Mouse (Mus musculus) intestine, embryonic 16.5 days (tissue): ENCODE measurements around the gene Gna13. TPM values are rescaled to one million over a fixed set of nuclear protein-coding genes. Genes with fewer than 3 reads are reported as not detected.

ENCODE experiments used
- ATAC-seq: fragments of 200-750 bp; cut with Nextera tagmentation; 2 replicates; pipeline ENCODE4 v1.8.0; 2017; ENCODE audit warnings: moderate TSS enrichment, moderate library complexity
- H3K27ac ChIP-seq: fragments of 300-500 bp; sonication (generic); 2 replicates; pipeline ENCODE4 v1.5.1; 2014; ENCODE audit warnings: mild to moderate bottlenecking, low read length
- H3K27me3 ChIP-seq: fragments of 300-500 bp; sonication (generic); replicated peaks from 2 replicates; pipeline ENCODE4 v1.6.1; 2014; ENCODE audit warnings: low read length, control low read depth, mixed read lengths; ENCODE audit not compliant: control insufficient read depth, insufficient read depth
- H3K36me3 ChIP-seq: fragments of 300-500 bp; sonication (generic); 2 replicates; pipeline ENCODE4 v1.6.1; 2014; ENCODE audit warnings: low read length, control low read depth; ENCODE audit not compliant: control insufficient read depth, insufficient read depth
- H3K4me1 ChIP-seq: fragments of 300-500 bp; sonication (generic); 2 replicates; pipeline ENCODE4 v1.6.1; 2014; ENCODE audit warnings: low read length, control low read depth, mixed read lengths; ENCODE audit not compliant: control insufficient read depth, insufficient read depth
- H3K4me2 ChIP-seq: fragments of 300-500 bp; sonication (generic); 2 replicates; pipeline ENCODE4 v1.6.1; 2014; ENCODE audit warnings: low read depth, low read length, control low read depth
- H3K4me3 ChIP-seq: fragments of 300-500 bp; sonication (generic); 2 replicates; pipeline ENCODE4 v1.5.1; 2014; ENCODE audit warnings: mild to moderate bottlenecking, low read length
- H3K9ac ChIP-seq: fragments of 300-500 bp; sonication (generic); 2 replicates; pipeline ENCODE4 v1.6.1; 2014; ENCODE audit warnings: low read depth, low read length
- H3K9me3 ChIP-seq: fragments of 300-500 bp; sonication (generic); 2 replicates; pipeline ENCODE4 v1.6.1; 2016; ENCODE audit warnings: low read length, control low read depth; ENCODE audit not compliant: control insufficient read depth
- WGBS: fragments of 180-500 bp; shearing (Covaris S2); extraction: QIAGEN DNeasy Blood & Tissue Kit; methylation state at CpG from one replicate; pipeline ENCODE4 v1.1.7; 2014; 5-methylcytosine and 5-hydroxymethylcytosine counted together
- polyA plus RNA-seq: library from polyadenylated mRNA; unstranded; fragments of >200 nt; fragmentation: Nextera tagmentation; extraction: Ambion mirVana; gene quantifications from 2 replicates; pipeline ENCODE4 v1.2.1, GENCODE M21; 2015

Gna13 gene
- polyA plus RNA-seq, 1 experiment from 2014 or later: 36.1 TPM

DNA sequence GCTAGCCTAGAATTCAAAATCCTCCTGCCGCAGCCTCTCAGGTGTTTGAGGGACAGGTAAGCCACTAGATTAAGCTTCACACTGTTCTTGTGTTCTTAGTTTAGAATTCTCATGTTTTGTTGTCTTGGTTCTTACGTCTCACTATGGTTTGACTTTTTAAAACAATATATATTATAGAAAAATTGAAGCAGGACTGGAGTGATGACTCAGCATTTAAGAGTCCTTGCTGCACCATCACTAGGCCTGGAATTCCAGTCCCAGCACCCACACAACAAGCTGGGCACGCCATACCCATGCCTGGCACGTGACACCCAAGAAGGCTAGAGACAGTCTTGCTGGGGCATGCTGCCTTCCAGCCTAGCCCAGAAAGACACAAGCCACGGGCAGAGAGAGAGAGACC is 43.8 kb downstream of the Gna13 start:
- H3K9ac ChIP-seq: no peak overlapping the region
- no peak for ATAC-seq
- H3K4me2 ChIP-seq: no peak overlapping the region
- no peaks in the 10 kb centered on the region for H3K4me1 ChIP-seq
- H3K4me3 ChIP-seq: no peak overlapping the region
- H3K27me3 ChIP-seq: no peaks in the 10 kb centered on the region
- no peaks in the 10 kb centered on the region for H3K9me3 ChIP-seq
- no peaks in the 10 kb centered on the region for H3K36me3 ChIP-seq
- H3K27ac ChIP-seq: no peak overlapping the region
- 90% methylated on average over 5 of the region's 5 CpGs for WGBS

DNA sequence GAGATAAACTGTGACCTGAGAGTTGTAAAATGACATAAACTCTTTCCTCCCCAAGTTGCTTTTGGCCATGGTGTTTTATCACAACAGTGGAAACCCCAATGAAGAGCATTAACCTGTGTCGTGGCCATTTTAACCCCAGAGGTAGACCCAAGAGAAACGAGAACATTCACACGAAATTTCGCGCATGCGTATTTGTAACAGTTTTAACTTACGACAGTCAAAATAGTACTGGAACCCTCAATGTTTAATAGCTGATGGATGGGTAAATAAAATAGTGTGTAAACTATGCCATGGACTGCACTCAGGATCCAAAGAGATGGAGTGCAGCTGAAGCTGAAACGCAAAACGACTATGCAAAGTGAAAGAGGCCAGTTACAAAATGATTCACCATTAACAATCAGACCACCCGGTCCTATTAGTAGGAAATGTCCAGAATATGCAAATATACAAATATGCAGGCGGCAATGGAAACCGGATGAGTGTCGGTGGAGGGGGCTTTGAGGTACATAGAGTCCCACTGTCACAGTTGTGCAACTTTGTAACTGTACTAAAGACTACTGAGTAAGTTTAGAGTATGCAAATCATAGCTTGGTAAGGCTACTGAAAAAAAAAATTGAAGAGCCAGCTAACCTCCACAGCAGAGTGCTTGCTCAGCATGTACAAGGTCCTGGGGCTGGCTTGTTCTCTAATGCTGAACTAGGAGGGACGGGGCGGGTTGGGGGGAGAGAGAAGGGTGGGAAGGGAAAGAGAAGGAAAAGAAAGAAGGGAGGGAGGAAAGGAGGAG is 47.8 kb downstream of the Gna13 start:
- Histone ChIP-seq H3K36me3 (no peaks in the 10 kb centered on the region), H3K4me2 (no peak overlapping the region), H3K27me3 (no peaks in the 10 kb centered on the region), H3K4me3 (no peak overlapping the region), H3K4me1 (no peaks in the 10 kb centered on the region), H3K9me3 (no peaks in the 10 kb centered on the region), H3K27ac (no peak overlapping the region), H3K9ac (no peak overlapping the region)
- WGBS: 78% methylated on average over 15 of the region's 15 CpGs
- ATAC-seq: no peak

DNA sequence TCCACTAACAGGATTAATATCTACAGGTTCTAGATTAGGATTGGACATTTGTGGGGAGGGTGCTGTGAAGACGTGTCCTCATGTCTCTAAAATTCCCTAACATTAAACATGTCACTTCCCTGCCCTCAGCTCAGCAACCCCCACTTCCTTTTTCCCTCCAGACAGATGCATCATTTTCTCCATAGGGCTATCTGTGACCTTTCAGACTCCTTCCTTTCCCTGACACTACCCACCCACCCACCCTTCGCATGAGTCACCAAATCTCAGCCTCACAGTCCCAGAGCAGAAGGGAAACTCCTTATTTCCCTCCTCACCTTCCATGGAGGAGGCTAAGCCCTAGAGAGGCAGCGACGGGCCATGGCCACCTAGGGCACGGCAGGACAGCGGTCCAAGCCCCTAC is 51.0 kb downstream of the Gna13 start, which contains the start of gene 9930022D16Rik:
TSS of gene 9930022D16Rik (plus strand) at position 301 of the 400 bp plus-strand sequence.
- H3K27ac ChIP-seq: no peak within 1 kb of the TSS
- no peak within 1 kb of the TSS for H3K9ac ChIP-seq
- H3K4me2 ChIP-seq: no peak within 1 kb of the TSS
- ATAC-seq: no peak
- WGBS: 81% methylated on average over 6 of the region's 6 CpGs
- H3K36me3 ChIP-seq: no peaks in the 10 kb centered on the region
- no peaks in the 10 kb centered on the region for H3K9me3 ChIP-seq
- no peak within 1 kb of the TSS for H3K4me3 ChIP-seq
- H3K4me1 ChIP-seq: no peaks in the 10 kb centered on the region
- no peaks in the 10 kb centered on the region for H3K27me3 ChIP-seq

DNA sequence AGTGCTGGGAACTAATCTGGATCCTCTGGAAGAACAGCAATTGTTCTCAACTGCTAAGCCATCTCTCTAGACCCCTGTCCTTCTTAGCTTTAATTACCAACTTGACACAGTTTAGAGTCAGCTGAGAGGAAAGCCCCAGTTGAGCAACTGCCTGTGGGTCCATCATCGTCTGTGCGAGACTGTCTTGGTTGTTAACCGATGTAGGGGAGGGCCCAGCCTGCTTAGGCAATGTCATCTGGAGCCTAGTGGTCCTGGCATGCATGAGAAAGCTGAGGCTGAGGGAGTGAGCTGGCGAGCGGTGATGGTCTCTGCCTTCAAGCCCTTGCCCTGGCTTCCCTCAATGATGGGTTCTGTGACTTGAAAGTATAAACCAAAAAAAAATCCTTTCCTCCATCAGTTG is 52.2 kb downstream of the Gna13 start:
- no peak overlapping the region for H3K9ac ChIP-seq
- no peak overlapping the region for H3K4me3 ChIP-seq
- H3K27ac ChIP-seq: no peak overlapping the region
- H3K36me3 ChIP-seq: no peaks in the 10 kb centered on the region
- no peaks in the 10 kb centered on the region for H3K4me1 ChIP-seq
- 82% methylated on average over 5 of the region's 5 CpGs for WGBS
- H3K27me3 ChIP-seq: no peaks in the 10 kb centered on the region
- no peak for ATAC-seq
- no peaks in the 10 kb centered on the region for H3K9me3 ChIP-seq
- H3K4me2 ChIP-seq: no peak overlapping the region

DNA sequence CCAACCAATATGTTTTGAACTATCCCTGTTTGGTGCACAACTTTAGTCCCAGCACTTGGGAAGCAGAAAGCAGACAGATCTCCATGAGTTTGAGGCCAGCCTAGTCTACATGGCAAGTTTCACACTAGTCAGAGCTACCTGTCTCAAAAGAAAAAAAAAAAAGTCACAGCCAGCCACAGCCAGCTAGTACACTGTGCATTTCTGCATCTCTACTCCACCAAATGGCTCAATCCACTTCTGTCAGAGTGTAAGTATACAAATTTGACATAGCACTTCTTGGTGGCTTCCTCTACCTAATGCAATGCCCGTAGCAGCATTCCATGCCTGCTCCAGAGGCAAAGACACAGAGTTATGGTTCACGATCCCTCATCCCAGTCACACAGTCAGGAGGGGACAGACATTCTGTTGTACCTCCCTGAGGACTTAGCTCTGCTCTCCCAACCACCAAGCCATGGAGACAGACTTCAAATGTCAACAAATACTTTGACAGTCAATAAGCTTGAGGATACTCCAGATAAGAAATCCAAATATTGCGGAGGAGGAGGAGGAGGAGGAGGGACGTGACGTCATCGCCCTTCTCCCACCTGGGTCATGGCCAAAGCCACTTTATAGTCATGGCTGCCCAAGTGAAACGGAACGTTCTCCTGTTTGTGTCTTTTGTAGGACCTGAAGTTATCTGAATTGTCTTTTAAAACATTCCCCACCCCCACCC is 54.2 kb downstream of the Gna13 start:
- Histone ChIP-seq H3K9ac (no peak overlapping the region), H3K4me3 (no peak overlapping the region), H3K36me3 (no peaks in the 10 kb centered on the region), H3K4me1 (no peaks in the 10 kb centered on the region), H3K27me3 (no peaks in the 10 kb centered on the region), H3K9me3 (no peaks in the 10 kb centered on the region), H3K27ac (no peak overlapping the region), H3K4me2 (no peak overlapping the region)
- WGBS: 48% methylated on average over 8 of the region's 8 CpGs
- no peak for ATAC-seq

DNA sequence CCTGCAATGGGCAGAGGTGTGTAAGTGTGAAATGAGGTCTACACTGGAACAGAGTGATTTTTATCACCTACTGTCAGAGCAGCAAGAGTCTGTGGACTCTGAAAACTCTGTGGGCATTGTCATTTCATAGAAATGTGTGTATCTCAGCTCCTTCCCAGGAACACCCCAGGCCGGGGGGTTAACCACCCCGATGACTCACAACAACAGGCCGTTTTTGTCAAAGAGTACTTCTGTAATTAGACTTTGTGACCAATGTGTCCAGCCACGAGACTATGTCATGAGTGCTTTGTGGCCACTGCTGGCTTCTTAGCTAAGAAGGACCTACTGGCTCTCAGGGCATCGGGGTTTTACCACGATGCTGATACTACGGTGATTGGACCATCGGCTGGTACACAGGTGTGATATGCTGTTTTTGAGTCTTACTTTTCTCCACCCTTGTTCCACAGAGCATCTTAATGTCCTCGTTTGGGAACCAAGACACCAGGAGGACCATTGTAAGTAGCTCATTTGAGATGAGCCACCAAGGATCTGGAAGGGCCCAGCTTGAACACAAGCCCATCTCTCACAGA is 54.9 kb downstream of the Gna13 start:
- no peak for ATAC-seq
- Histone ChIP-seq H3K9ac (no peak overlapping the region), H3K9me3 (no peaks in the 10 kb centered on the region), H3K4me2 (no peak overlapping the region), H3K27me3 (no peaks in the 10 kb centered on the region), H3K36me3 (no peaks in the 10 kb centered on the region), H3K4me1 (no peaks in the 10 kb centered on the region), H3K27ac (no peak overlapping the region), H3K4me3 (no peak overlapping the region)
- WGBS: 85% methylated on average over 9 of the region's 9 CpGs

DNA sequence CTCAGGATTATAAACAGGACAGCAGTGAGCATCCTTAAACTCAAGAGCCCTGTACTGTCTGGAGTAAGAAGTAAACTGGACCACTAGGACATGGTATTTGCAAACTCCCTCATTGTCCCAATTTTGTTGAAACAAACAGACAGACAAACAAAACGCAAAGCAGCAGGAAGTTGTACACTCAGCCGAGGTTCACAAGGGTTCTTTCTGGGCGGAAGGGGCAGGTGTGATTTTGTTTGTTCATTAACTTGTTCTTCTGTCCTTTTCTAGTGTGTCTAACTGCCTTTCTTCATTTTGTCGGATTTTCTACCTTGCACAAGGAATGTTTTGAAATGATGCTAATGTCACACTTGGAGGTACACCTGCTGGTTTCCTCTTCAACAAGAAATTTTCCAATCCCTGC is 56.8 kb downstream of the Gna13 start:
- Histone ChIP-seq H3K27me3 (no peaks in the 10 kb centered on the region), H3K4me2 (no peak overlapping the region), H3K9me3 (no peaks in the 10 kb centered on the region), H3K4me3 (no peak overlapping the region), H3K9ac (no peak overlapping the region), H3K27ac (no peak overlapping the region), H3K4me1 (no peaks in the 10 kb centered on the region), H3K36me3 (no peaks in the 10 kb centered on the region)
- ATAC-seq: no peak
- 52% methylated on average over 4 of the region's 4 CpGs for WGBS

DNA sequence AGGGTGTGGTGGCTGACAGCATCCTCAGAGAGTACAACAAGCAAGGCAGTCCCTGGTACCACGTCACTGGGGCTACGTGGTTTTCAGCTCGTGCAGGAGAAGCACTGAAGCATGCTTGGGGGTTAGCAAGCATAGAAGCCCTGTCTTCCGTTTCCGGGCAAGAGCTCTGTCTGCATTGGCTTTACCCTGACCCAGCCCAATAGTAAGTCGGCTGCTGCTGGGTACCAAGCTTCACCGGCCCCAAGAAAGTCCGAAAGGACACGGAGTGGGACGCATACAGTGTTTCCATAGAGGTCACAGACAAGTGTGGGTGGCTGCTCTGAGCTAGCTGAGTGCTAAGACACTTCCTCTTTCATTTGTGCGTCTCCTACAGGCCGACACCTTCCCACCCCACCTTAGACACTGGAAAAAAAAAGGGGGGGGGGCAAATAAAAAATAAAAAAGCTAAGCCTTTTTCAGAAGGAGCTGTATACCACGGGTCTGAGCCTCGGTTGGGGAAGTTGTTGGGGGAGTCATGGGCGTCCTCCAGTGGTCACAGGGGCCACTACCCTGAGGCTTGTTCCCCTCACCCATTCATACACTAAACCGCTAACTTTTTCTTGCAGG is 57.4 kb downstream of the Gna13 start:
- ATAC-seq: no peak; the same call in 1 of the 2 replicates
- Histone ChIP-seq H3K9me3 (no peaks in the 10 kb centered on the region), H3K36me3 (no peaks in the 10 kb centered on the region), H3K4me2 (no peak overlapping the region), H3K9ac (no peak overlapping the region), H3K27me3 (no peaks in the 10 kb centered on the region), H3K4me3 (no peak overlapping the region), H3K27ac (no peak overlapping the region), H3K4me1 (no peaks in the 10 kb centered on the region)
- WGBS: 54% methylated on average over 16 of the region's 16 CpGs

DNA sequence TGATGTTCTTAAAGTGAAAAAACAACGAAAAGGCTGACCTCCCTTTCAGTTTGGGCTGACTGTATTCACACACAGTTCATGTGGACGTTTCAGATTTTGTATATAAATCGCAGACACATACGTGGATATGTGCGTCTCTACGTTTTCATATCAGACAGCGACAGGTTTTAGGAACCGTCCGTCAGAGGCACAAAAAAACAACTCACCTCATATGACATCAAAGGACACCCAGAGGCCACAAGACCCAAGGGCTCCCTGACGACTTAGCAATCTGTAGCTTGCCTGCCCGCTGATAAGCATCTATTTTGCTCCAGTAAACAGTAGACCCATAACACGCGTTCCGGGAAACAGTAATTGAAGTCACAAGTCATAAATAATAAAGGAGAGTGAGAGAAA is 57.9 kb downstream of the Gna13 start:
- H3K4me3 ChIP-seq: no peak overlapping the region
- H3K27me3 ChIP-seq: no peaks in the 10 kb centered on the region
- no peaks in the 10 kb centered on the region for H3K4me1 ChIP-seq
- H3K4me2 ChIP-seq: no peak overlapping the region
- no peaks in the 10 kb centered on the region for H3K9me3 ChIP-seq
- no peak overlapping the region for H3K27ac ChIP-seq
- H3K9ac ChIP-seq: no peak overlapping the region
- no peaks in the 10 kb centered on the region for H3K36me3 ChIP-seq
- ATAC-seq: no peak
- WGBS: 79% methylated on average over 14 of the region's 14 CpGs
